Mouse (Mus musculus) right cerebral cortex, postnatal 36 days (tissue): Measurements from ENCODE around the gene Actl7a.

ENCODE experiments used
- DNase-seq, 2 experiments: peaks; one replicate each; pipeline ENCODE4 v3.0.0; 2022; ENCODE audit warnings: low spot score in 2 of 2, mixed read lengths in 1 of 2

Gene Actl7a

DNA sequence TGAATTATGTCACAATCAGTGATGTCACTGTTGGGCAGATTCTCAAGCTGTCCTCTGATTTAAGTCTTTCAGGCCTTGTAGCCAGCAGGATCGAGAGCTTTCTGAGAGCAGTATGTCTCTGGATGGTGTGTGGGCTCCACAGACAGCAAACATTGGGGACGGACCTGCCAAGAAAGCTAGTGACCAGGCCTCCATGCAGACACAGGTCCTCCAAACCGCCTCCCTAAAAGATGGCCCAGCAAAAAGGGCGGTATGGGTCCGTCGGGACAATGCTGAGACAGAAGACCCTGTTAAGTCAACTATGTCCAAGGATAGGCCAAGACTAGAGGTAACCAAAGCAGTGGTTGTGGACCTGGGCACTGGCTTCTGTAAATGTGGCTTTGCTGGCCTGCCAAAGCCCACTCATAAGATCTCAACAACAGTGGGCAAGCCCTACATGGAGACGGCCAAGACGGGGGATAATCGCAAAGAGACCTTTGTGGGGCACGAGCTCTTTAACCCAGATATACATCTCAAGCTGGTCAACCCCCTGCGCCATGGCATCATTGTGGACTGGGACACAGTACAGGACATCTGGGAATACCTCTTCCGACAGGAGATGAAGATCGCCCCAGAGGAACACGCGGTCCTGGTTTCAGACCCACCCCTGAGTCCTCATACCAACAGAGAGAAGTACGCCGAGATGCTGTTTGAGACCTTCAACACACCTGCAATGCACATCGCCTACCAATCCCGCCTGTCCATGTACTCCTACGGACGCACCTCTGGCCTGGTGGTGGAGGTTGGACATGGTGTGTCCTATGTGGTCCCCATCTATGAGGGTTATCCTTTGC lies at the start of gene Actl7a:
Gene Actl7a, plus strand, starts transcription at position 51 of the 833 bp plus-strand sequence.
- no peak for DNase-seq

- no peak for DNase-seq
Observed at GRCm38 (mm10) chr4:56696401-56696800, 46.8 kb upstream of the Actl7a start.

DNA sequence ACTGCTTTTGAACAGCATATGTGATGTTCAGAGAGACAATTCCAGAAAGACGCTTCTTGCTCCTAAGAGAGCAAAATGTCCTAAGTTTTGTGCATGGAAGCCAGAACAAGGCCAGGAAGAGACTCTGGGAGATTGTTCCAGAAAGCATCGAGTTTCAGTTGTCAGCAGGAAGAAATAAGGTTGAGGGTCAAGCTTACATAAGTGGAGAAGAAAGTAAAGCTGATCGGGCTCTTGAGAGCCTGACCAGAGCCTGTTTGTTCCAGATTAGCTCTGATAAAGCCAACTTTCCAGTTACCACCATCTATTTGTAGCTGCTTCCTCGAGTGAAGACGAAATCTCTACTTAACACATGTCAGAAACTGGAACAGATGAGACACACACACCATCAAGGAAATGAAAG lies 44.5 kb upstream of the Actl7a start:
- DNase-seq: no peak

DNA sequence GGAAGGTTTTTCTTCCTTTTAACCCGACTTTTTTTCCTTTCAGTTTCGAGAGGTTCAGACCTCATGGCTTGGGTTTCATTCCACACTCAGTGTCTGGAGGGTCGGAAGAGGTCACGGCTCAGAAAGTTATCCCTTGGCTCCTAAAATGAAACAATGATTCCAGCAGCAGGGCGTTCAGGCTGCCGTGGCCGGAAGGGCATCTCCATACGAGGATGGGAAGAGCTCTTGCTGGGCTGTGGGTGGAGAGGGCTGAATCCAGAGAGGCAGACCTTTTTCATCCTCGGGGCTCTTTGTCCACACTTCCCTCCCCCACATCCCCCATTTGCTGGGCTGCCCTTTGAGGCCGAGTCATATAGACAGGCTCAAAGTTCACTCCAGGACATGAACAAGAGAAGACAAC lies 41.0 kb upstream of the Actl7a start:
- no peak for DNase-seq

GRCm38 (mm10) chr4:56713155-56713554 lies 30.1 kb upstream of the Actl7a start:
- DNase-seq: peak; percentile 57 to 69

DNA sequence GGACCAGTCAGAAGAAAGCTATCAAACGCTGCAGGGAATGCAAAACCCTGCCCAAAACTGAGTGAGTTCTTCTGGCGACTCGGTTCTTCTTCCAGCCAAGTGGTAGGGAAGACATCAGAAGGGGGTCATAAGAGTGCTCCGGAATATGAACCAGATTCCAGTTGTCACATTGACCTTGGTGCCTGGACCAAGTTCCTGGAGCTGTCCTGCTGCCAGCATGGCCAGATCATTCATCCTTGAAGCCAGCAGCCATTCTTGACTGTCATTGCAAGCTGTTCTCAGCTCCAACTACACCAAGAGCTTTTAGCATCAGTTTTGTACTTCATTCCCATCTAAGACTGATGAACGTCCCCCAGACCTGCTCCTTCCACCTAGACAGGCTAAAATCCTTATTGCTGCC lies 26.4 kb upstream of the Actl7a start:
- no peak for DNase-seq

DNA sequence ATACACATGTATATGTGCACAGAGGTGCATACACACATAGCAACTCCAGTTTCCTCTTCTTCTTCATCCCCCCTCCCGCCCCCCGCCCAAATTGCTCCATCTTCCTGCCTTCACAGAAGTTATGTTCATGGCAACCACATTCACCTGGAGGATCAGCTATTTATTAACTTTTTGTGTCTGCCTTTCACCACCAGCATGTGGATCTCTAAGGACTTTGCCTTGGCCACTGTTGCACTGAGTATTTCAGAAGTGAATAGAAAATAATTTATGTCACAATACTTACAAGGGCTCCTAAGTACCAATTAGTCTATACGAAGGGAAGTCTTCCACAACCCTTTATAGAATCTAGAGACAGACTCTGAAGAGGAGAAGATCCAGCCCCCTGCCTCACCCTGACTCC lies 25.3 kb upstream of the Actl7a start:
- no peak for DNase-seq

- no peak for DNase-seq
Observed at GRCm38 (mm10) chr4:56718573-56719442, 24.4 kb upstream of the Actl7a start.

DNA sequence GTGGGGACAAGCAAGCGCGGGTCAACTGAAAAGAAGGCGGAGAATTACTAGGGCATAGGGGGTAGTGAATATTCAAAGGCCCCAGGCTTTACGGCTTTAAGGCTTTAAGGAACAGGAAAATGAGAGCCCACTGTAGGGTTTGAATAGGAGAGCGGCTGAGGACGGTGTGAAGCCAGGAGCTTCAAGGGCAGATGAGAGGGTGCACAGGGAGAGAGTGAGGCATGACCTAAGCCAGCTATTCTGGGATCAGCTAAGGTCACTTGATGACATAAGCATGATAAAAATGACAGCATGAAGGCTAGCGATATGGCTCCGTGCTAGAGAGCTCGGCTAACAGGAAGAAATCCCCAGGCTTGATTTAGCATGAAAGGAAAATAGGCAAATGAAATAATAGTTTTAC lies 23.8 kb upstream of the Actl7a start:
- no peak for DNase-seq

DNA sequence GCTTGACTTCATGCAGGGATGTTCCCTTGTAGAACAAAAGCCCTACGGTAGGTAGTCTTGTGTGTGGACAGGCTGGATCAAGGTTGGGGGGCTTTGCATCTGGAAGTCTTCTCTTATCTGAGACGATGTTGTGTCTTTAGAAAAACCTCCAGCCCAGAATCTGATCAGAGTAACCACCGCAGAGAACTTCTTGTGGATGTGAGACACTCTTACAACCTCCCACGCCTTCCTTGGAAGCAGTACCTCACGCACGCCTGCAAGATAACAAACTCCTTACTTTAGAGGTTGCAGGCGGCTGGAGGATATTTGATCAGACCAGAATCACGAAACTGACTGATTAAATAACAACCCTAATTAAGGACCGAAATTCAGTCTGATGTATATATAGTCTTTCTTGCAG lies 22.8 kb upstream of the Actl7a start:
- no peak for DNase-seq

- DNase-seq: no peak
Observed at GRCm38 (mm10) chr4:56721469-56721868, 21.7 kb upstream of the Actl7a start.

- no peak for DNase-seq
Observed at GRCm38 (mm10) chr4:56722346-56722745, 20.9 kb upstream of the Actl7a start.

DNA sequence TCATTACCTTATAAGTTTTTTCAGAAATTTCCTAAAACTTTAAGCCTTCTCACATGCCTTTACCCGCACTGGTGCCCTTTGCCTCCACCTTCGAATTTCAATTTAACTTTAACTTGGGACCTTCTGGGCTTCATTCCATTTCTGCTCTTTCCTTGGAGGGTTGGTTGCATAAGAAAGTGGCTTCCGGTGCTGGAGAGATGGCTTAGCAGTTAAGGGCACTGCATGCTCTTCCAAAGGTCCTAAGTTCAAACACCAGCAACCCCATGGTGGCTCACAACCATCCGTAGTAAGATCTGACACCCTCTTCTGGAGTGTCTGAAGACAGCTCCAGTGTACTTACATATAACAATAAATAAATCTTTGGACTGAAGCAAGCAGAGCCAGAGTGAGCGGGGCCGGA lies 20.0 kb upstream of the Actl7a start:
- DNase-seq: no peak

DNA sequence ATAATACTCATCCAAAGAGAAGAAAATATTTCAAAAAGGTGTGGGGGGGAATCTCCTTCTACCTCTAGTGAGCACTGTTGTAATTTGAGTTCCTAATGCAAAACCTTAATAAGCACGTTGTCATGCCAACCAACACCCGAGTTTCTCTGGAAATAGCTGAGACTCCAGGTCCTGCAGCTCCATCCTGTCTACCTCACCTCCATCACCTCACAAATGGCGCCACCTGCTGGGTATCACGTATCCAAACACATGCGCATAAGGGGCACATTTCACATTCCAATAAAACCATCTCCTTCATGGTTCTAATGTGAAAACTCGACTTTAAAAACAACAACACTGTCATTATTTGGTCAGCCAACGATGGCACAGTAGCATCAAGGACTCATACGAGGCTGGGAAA lies 17.4 kb upstream of the Actl7a start:
- DNase-seq: no peak

DNA sequence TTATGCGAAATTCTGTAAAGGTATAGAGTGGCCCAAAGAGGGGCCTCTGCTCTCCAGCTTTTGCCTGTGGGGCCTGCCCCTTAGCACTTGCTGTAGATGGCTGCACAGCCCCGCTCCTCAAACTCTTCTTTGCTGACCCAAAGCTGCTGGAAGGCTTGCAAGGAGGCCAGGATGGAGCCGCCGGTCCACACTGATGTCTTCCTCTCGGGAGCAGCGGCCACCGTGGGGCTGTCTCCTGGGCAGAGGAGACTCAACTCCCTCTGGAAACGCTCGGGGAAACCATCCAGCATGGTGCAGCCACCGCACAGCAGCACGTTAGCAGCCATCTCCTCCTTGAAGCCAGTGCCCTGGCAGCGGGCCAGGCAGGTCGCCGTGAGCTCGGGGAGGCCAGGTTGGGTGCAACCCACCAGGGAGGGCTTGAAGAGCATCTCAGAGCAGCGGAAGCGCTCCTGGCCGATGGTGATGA lies 3.2 kb upstream of the Actl7a start, which contains the start of gene Gm26657:
Gene Gm26657, plus strand, starts transcription at position 51 of the 466 bp plus-strand sequence.
- DNase-seq: no peak

- DNase-seq: no peak
Observed at GRCm38 (mm10) chr4:56740611-56741010, 2.6 kb upstream of the Actl7a start.

DNA sequence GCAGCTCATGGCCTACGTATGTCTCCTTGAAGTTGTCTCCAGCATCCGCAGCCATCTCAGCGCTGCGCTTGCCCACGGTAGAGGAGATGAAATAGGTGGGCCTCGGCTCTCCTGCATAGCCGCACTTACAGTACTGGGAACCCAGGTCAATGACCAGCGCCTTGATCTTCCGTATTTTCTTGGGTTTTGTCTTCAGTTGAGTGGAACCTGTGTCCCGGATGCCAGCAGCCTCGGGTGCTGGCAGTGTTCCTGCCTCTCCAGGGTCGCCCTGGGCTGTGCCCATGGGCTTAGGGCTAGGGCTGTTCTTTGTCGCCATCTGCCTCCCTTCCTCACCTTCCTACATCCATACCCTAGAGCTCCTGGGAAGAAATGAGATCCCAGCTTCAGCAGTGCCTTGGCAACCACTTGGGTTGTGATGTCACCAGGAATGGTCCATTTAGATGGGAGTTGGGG lies 2.1 kb upstream of the Actl7a start, which contains the start of gene Actl7b:
Gene Actl7b, minus strand, starts transcription at position 403 of the 453 bp plus-strand sequence.
- DNase-seq: no peak

DNA sequence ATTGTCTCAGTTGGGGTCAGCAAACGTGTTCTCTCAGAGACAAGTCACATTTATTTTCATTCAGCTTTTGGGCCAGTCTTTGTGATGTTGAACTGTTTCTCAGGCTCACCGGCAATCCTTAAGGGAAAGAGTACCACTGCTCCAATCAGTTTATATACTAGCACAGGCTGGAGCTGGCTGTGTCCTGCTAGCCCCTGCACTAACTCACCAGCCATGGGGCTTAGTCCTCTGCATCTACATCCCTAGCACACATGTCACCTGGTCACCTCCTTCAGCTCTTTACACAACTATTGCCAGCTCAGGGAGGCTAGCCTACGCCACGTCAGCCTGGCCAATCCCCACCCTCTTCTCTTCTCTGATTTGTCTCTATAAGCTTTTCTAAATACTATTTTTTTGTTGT lies 515 bp upstream of the Actl7a start:
- no peak for DNase-seq

GRCm38 (mm10) chr4:56746345-56746744 lies 3.1 kb downstream of the Actl7a start:
- DNase-seq: no peak

DNA sequence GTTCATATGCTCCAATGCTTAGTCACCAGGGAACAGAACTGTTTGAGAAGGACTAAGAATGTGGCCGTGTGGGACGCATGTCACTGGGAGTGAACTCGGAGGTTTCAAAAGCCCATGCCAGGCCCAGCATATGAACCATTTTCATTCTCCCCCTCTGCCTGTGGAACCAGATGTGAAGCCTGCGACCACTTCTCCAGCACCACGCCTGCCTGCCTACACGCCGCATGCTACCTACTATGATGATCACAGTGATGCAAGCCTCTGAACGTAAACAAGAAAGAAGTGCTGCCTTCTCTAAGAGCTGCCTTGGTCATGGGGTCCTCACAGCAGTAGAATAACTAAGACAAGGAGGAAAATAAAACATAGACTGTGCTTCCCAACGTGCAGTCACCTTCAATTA lies 4.2 kb downstream of the Actl7a start:
- DNase-seq: no peak

- no peak for DNase-seq
Observed at GRCm38 (mm10) chr4:56756021-56756420, 12.8 kb downstream of the Actl7a start.

DNA sequence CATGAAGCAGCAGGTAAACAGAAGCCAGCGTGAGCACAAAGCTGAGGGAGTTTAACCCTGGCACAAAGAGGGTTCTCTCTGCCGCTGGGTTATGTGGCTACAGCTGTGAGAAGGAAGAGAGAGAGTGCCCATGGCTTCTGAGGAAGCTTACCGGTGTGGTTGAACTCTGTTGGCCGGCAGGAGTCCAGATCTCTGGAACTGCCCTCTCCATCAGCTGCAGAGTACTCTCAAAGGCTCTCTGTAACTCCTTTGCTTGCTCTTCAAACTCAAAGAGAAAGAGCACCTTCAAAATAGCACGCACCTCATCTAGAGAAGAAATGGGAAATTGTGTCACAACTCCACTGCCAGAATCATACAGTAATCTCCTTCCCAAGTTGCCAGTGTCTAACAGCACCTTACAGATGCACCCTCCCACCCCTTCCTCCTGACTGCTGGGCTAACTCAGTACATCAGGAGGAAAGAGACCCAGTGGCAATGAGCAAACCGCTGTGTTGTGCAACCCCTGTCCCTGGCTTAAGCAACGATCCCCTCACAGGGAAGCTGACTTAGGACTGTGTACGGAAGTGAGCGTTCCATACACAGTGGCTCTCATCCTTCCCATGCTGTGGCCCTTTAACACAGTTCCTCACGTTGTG lies 13.9 kb downstream of the Actl7a start:
- no peak for DNase-seq
